Mouse (Mus musculus): ENCODE results near the gene Dolk. TPM values are rescaled to one million over a fixed set of nuclear protein-coding genes. Genes with fewer than 3 reads are reported as not detected.

Dolk gene
- polyA plus RNA-seq, 1 experiment from 2014 or later = 30.5 TPM

Other genes with a start within 250 kb of the Dolk start
- 46.5 and 46.9 TPM in 2 replicates for gene Wdr34, start 237.5 kb downstream of the Dolk start, polyA plus RNA-seq (2015; fragmentation: Nextera tagmentation; extraction: Ambion mirVana)
- gene Set, start 229.0 kb downstream of the Dolk start, polyA plus RNA-seq (2015; fragmentation: Nextera tagmentation; extraction: Ambion mirVana) = 538 and 545 TPM in 2 replicates
- 7.6 and 11.4 TPM in 2 replicates for gene Pkn3, start 208.7 kb downstream of the Dolk start, polyA plus RNA-seq (2015; fragmentation: Nextera tagmentation; extraction: Ambion mirVana)
- 24.0 and 25.3 TPM in 2 replicates for gene Zdhhc12, start 192.7 kb downstream of the Dolk start, polyA plus RNA-seq (2015; fragmentation: Nextera tagmentation; extraction: Ambion mirVana)
- 12.7 and 13.5 TPM in 2 replicates for gene Zer1, start 161.7 kb downstream of the Dolk start, polyA plus RNA-seq (2015; fragmentation: Nextera tagmentation; extraction: Ambion mirVana)
- gene Tbc1d13, start 152.6 kb downstream of the Dolk start, polyA plus RNA-seq (2015; fragmentation: Nextera tagmentation; extraction: Ambion mirVana) = 11.1 and 13.7 TPM in 2 replicates
- gene Endog, start 114.8 kb downstream of the Dolk start, polyA plus RNA-seq (2015; fragmentation: Nextera tagmentation; extraction: Ambion mirVana) = 12.4 and 15.2 TPM in 2 replicates
- gene Spout1, start 107.9 kb downstream of the Dolk start, polyA plus RNA-seq (2015; fragmentation: Nextera tagmentation; extraction: Ambion mirVana) = 80.6 and 81.9 TPM in 2 replicates
- gene Kyat1, start 80.5 kb downstream of the Dolk start, polyA plus RNA-seq (2015; fragmentation: Nextera tagmentation; extraction: Ambion mirVana) = 9.4 and 10.0 TPM in 2 replicates
- 43.6 and 45.9 TPM in 2 replicates for gene Lrrc8a, start 48.6 kb downstream of the Dolk start, polyA plus RNA-seq (2015; fragmentation: Nextera tagmentation; extraction: Ambion mirVana)
- gene Gm28035, start 45.8 kb downstream of the Dolk start, polyA plus RNA-seq (2015; fragmentation: Nextera tagmentation; extraction: Ambion mirVana) = 0.06 and 0.11 TPM in 2 replicates
- gene Phyhd1, start 20.1 kb downstream of the Dolk start, polyA plus RNA-seq (2015; fragmentation: Nextera tagmentation; extraction: Ambion mirVana) = 3.7 and 4.7 TPM in 2 replicates
- gene Gm28038, start 5.3 kb downstream of the Dolk start, polyA plus RNA-seq (2015; fragmentation: Nextera tagmentation; extraction: Ambion mirVana) = not detected in 2 replicates
- gene Nup188, start 63 bp upstream of the Dolk start, polyA plus RNA-seq (2015; fragmentation: Nextera tagmentation; extraction: Ambion mirVana) = 36.5 and 40.7 TPM in 2 replicates
- 84.8 and 85.8 TPM in 2 replicates for gene Sh3glb2, start 73.0 kb upstream of the Dolk start, polyA plus RNA-seq (2015; fragmentation: Nextera tagmentation; extraction: Ambion mirVana)
- gene Miga2, start 77.9 kb upstream of the Dolk start, polyA plus RNA-seq (2015; fragmentation: Nextera tagmentation; extraction: Ambion mirVana) = 23.9 and 27.7 TPM in 2 replicates
- 31.9 and 34.9 TPM in 2 replicates for gene Dolpp1, start 105.9 kb upstream of the Dolk start, polyA plus RNA-seq (2015; fragmentation: Nextera tagmentation; extraction: Ambion mirVana)
- 22.5 and 25.0 TPM in 2 replicates for gene Crat, start 129.5 kb upstream of the Dolk start, polyA plus RNA-seq (2015; fragmentation: Nextera tagmentation; extraction: Ambion mirVana)
- gene Ptpa, start 129.7 kb upstream of the Dolk start, polyA plus RNA-seq (2015; fragmentation: Nextera tagmentation; extraction: Ambion mirVana) = 150 and 163 TPM in 2 replicates
- gene Ier5l, start 187.9 kb upstream of the Dolk start, polyA plus RNA-seq (2015; fragmentation: Nextera tagmentation; extraction: Ambion mirVana) = 3.5 and 4.0 TPM in 2 replicates

Data from embryonic facial prominence, embryonic 13.5 days (tissue).